Mouse (Mus musculus) NIH3T3 (cell line): ENCODE results near the gene Zfp821.

Experiments
- DNase-seq: peaks from one replicate; pipeline ENCODE4 v3.0.0-alpha.2; 2012; ENCODE audit warnings: low read depth

Gene Zfp821

GRCm38 (mm10) chr8:109705320-109706075, at the start of gene Zfp821:
Zfp821 (plus strand) TSS chr8:109705546.
- DNase-seq, result peak; percentile 97

- DNase-seq, result no peak
Observed at GRCm38 (mm10) chr8:109656860-109657259, 48.5 kb upstream of the Zfp821 start.

- DNase-seq, result no peak
Observed at GRCm38 (mm10) chr8:109662328-109662727, 43.0 kb upstream of the Zfp821 start.

- DNase-seq, result no peak
Observed at GRCm38 (mm10) chr8:109666616-109667015, 38.7 kb upstream of the Zfp821 start.

- no peak for DNase-seq
Observed at GRCm38 (mm10) chr8:109672656-109673055, 32.7 kb upstream of the Zfp821 start.

- no peak for DNase-seq
Observed at GRCm38 (mm10) chr8:109673596-109673995, 31.8 kb upstream of the Zfp821 start.

GRCm38 (mm10) chr8:109675896-109676643, 29.3 kb upstream of the Zfp821 start:
- DNase-seq, result no peak

GRCm38 (mm10) chr8:109681535-109681934, 23.8 kb upstream of the Zfp821 start:
- DNase-seq, result no peak

GRCm38 (mm10) chr8:109682120-109682519, 23.2 kb upstream of the Zfp821 start:
- no peak for DNase-seq

GRCm38 (mm10) chr8:109687248-109687647, 18.1 kb upstream of the Zfp821 start:
- DNase-seq, result no peak

- peak; percentile 37 for DNase-seq
Observed at GRCm38 (mm10) chr8:109691769-109692168, 13.6 kb upstream of the Zfp821 start.

GRCm38 (mm10) chr8:109692443-109693145, 12.8 kb upstream of the Zfp821 start:
- DNase-seq, result peak; percentile 55

GRCm38 (mm10) chr8:109693146-109693900, 12.0 kb upstream of the Zfp821 start, which contains the start of gene Ist1:
Ist1 (minus strand) TSS chr8:109693260.
- DNase-seq, result peak; percentile 100

- no peak for DNase-seq
Observed at GRCm38 (mm10) chr8:109694154-109694553, 11.2 kb upstream of the Zfp821 start.

- no peak for DNase-seq
Observed at GRCm38 (mm10) chr8:109697754-109698153, 7.6 kb upstream of the Zfp821 start.

GRCm38 (mm10) chr8:109698477-109698876, 6.9 kb upstream of the Zfp821 start:
- no peak for DNase-seq

- no peak for DNase-seq
Observed at GRCm38 (mm10) chr8:109704565-109705319, 604 bp upstream of the Zfp821 start.

- peak; percentile 23 for DNase-seq
Observed at GRCm38 (mm10) chr8:109706076-109706873, 929 bp downstream of the Zfp821 start.

- peak; percentile 79 for DNase-seq
Observed at GRCm38 (mm10) chr8:109706874-109707237, 1.5 kb downstream of the Zfp821 start.

- DNase-seq, result no peak
Observed at GRCm38 (mm10) chr8:109707921-109708320, 2.6 kb downstream of the Zfp821 start.
